Mouse (Mus musculus) mouse embryonic stem cell (cell line): ENCODE data around the gene Lonp2.

Experiments used
- in situ Hi-C, 2 experiments: fragments of 300-500 bp; cut with MboI; formaldehyde crosslinking; loops; 1 replicate in 1 of 2; 3 replicates in 1 of 2; pipeline ENCODE4 v1.14.3; 2019 to 2020; ENCODE audit warnings: low sequenced_read_pairs in 2 of 2, low pct_unique_long_range_greater_than_20kb in 1 of 2, mixed read lengths in 1 of 2; ENCODE audit not compliant: unreplicated experiment in 1 of 2

Lonp2 gene

GRCm38 (mm10) chr8:86735446-86736111 is 111.7 kb downstream of the Lonp2 start:
- in situ Hi-C loops = no loop called here

DNA sequence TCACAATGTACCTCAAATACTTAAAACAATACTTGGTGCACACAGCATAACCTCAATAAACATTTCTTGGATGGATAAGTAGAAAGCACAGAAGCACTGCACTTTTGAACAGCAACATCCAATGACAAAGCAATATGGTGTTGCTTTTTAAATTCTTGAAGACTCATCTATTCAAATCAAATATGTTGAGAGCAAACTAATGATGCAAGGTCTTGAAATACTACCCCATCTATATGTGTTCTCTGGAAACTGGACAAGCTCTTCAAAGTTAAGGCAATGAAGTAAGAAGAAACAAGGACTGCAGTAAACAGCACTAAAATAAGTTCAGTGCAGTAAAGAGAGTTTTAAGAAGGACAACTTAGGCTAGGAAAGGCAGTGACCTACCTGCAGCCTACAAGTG is 117.1 kb downstream of the Lonp2 start:
- in situ Hi-C loops = no loop called here

DNA sequence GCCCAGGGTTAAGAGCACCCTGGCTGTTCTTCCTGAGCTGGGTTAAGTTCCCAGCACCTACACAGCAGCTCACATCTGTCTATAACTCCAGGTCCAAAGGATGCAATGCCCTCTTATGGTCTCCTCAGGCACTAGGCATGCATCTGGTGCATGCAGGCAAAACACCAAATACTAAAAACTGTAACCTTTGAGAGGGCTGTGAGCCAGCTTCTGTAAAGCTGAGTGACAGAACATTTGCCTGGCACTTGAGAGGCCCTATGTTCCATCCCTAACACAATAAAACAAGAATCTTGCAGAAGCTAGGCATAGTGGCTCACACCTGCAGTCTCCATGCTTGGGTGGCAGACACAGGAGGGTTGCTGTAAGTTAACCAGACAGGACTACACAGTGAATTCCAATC is 117.8 kb downstream of the Lonp2 start:
- in situ Hi-C loops = no loop called here

GRCm38 (mm10) chr8:86742605-86743345 is 118.9 kb downstream of the Lonp2 start:
- in situ Hi-C loops = no loop called here

- in situ Hi-C loops = no loop called here
Observed at GRCm38 (mm10) chr8:86744313-86745220, 120.7 kb downstream of the Lonp2 start.

- in situ Hi-C loops = no loop called here
Observed at GRCm38 (mm10) chr8:86745221-86745934, 121.5 kb downstream of the Lonp2 start, which contains the start of the genes Gm10638 and Siah1a. TSS of gene Gm10638 (plus strand) at chr8:86745699. TSS of gene Siah1a (minus strand) at chr8:86745934.

- in situ Hi-C loops = no loop called here
Observed at GRCm38 (mm10) chr8:86745935-86746441, 122.1 kb downstream of the Lonp2 start.

DNA sequence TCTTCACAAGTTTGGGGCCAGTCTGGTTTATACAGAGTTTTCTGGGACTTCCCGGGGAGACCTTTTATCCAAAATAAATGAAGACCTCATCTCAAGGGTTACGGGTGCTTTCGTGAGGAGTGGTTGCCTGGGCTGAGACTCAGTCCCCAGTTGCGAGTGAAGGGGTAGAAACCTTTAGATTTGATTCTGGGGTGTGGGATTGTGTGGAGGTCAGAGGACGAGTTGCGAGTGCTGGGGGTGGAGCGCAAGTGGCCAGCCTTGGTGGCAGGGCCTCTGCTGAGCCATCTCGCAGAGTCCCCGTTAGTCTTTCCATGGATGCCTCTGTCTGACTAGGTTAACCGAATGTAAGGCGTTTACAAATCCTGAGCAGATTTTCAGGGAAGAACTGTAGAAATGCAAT is 122.7 kb downstream of the Lonp2 start:
- in situ Hi-C loops = no loop called here

GRCm38 (mm10) chr8:86749842-86750241 is 126.0 kb downstream of the Lonp2 start:
- in situ Hi-C loops = no loop called here

DNA sequence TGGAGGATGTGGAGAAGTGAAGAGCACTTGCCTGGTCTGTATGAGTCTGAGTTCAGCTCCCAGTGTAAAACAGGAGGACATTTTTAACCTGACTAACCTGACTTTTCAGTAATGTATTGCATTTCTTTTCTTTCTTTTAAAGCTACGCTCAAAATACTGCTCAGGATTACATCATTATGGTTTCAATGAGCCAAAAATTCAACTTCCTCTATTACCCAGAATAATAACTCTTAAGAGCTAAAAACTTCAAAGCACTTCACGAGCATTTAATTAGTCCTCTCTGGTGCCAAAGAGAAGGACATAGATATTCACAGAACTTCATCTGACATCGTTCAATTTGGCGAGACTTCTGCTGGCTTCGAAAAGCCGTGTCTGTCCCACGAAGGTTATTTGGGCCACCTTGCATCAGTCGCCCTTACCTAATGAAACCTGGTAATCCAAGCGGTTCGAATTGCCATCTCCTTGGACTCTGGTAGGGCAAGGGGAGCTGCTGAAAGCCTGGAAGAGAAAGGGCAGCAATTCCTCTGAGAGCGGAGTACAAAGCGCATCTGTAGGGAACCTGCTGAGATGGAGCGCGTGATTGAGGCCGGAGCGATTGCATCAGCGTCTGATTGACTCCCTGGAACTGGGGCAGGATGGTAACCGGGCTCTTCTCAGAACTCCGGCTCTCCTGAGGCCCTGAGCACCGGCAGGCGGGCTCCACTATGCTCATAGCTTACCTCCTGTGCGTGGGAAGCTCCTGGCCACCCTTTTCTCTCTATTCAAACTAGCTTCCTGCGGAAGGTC is 133.3 kb downstream of the Lonp2 start:
- in situ Hi-C loops = no loop called here

DNA sequence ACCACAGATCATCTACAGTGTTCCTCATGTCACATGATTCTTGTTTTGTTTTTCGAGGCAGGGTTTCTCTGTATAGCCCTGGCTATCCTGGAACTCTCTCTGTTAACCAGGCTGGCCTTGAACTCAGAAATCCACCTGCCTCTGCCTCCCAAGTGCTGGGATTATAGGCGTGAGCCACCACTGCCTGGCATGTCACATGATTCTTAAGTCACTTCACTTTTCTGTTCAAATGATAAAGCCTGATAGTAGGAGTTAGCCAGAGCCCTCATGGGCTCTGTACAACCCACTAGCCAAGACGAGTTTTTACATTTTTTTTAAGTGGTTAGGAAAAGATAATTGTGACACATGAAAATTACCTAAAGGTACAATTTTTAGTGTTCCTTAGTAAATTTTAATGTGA is 134.8 kb downstream of the Lonp2 start:
- in situ Hi-C loops = no loop called here

- in situ Hi-C loops = no loop called here
Observed at GRCm38 (mm10) chr8:86759090-86759491, 135.2 kb downstream of the Lonp2 start.

GRCm38 (mm10) chr8:86760746-86761145 is 136.9 kb downstream of the Lonp2 start:
- in situ Hi-C loops = no loop called here

DNA sequence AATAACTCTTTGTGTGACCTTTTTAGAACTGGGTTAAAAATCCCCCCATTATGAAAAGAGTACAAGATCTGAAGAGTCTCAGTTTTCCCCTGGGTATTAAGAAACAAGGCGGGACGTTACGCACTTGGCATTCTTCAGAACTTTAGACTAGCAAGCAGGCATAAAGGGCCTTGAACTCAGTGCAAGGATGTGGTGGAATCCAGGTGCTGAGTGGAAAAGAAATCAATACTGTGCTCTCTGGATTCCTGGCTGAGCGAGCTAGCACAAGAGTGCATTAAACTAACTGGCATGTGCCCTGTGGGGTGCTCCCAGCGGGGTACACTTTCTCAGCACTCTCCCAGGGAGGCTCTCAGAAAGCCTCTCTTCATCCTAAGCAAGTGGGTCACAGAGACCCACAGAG is 139.0 kb downstream of the Lonp2 start:
- in situ Hi-C loops = no loop called here

- in situ Hi-C loops = no loop called here
Observed at GRCm38 (mm10) chr8:86765155-86765554, 141.3 kb downstream of the Lonp2 start.

GRCm38 (mm10) chr8:86765669-86766068 is 141.8 kb downstream of the Lonp2 start:
- in situ Hi-C loops = no loop called here

- in situ Hi-C loops = no loop called here
Observed at GRCm38 (mm10) chr8:86766548-86767211, 142.8 kb downstream of the Lonp2 start.
